Mouse (Mus musculus): ENCODE measurements around the gene Zfp26.

The Zfp26 gene

GRCm38 (mm10) chr9:20459377-20460317 is at the start of gene Zfp26:
Gene Zfp26, minus strand, starts transcription at chr9:20460162.
- DNase-seq = peak; percentile 77

GRCm38 (mm10) chr9:20509676-20510075 is 49.7 kb upstream of the Zfp26 start:
- no peak for DNase-seq

- no peak for DNase-seq
These were observed 44.8 kb upstream of the Zfp26 start for GRCm38 (mm10) chr9:20504801-20505200.

GRCm38 (mm10) chr9:20493281-20493680 is 33.3 kb upstream of the Zfp26 start:
- DNase-seq = no peak

GRCm38 (mm10) chr9:20492527-20493233 is 32.7 kb upstream of the Zfp26 start, which contains the start of gene Zfp426:
Gene Zfp426, minus strand, starts transcription at chr9:20492746.
- DNase-seq = peak; percentile 89

- peak; percentile 21 for DNase-seq
These were observed 32.0 kb upstream of the Zfp26 start for GRCm38 (mm10) chr9:20491858-20492526.

GRCm38 (mm10) chr9:20489536-20489935 is 29.6 kb upstream of the Zfp26 start:
- DNase-seq = no peak

GRCm38 (mm10) chr9:20479396-20479795 is 19.4 kb upstream of the Zfp26 start:
- no peak for DNase-seq

- no peak for DNase-seq
These were observed 16.7 kb upstream of the Zfp26 start for GRCm38 (mm10) chr9:20476632-20477031.

- peak; percentile 48 for DNase-seq
These were observed 6.9 kb upstream of the Zfp26 start for GRCm38 (mm10) chr9:20466761-20467442.

GRCm38 (mm10) chr9:20453647-20454046 is 6.3 kb downstream of the Zfp26 start:
- DNase-seq = no peak

- DNase-seq = no peak
These were observed 8.5 kb downstream of the Zfp26 start for GRCm38 (mm10) chr9:20451493-20451892.

GRCm38 (mm10) chr9:20443183-20443783 is 16.7 kb downstream of the Zfp26 start:
- DNase-seq = no peak

- no peak for DNase-seq
These were observed 30.0 kb downstream of the Zfp26 start for GRCm38 (mm10) chr9:20430004-20430403.

GRCm38 (mm10) chr9:20411460-20411859 is 48.5 kb downstream of the Zfp26 start:
- no peak for DNase-seq

- no peak for DNase-seq
These were observed 50.6 kb downstream of the Zfp26 start for GRCm38 (mm10) chr9:20409319-20409718.

- DNase-seq = no peak
These were observed 74.6 kb downstream of the Zfp26 start for GRCm38 (mm10) chr9:20385343-20385703.

GRCm38 (mm10) chr9:20384532-20385342 is 75.2 kb downstream of the Zfp26 start, which contains the start of gene Zfp560:
Gene Zfp560, minus strand, starts transcription at chr9:20385177.
- DNase-seq = peak; percentile 83

GRCm38 (mm10) chr9:20383659-20384058 is 76.3 kb downstream of the Zfp26 start:
- no peak for DNase-seq

Measured in cerebellum, adult 9-11 months (tissue).